Mouse (Mus musculus) fat pad, adult 2 months (tissue): ENCODE data around the gene Slc7a6os.
A peak's percentile ranks its signal among the peaks of the same experiment; 100 is the strongest.
"Not testable (repeated sequence)": the region's sequence is repeated elsewhere in the genome, so short reads cannot be mapped to it uniquely, and the experiment has no call there.

Source experiments
- DNase-seq: peaks from one replicate; pipeline ENCODE4 v3.0.0-alpha.2; 2011; ENCODE audit warnings: low read depth, low spot score; ENCODE audit errors: extremely low read depth

Slc7a6os gene

DNA sequence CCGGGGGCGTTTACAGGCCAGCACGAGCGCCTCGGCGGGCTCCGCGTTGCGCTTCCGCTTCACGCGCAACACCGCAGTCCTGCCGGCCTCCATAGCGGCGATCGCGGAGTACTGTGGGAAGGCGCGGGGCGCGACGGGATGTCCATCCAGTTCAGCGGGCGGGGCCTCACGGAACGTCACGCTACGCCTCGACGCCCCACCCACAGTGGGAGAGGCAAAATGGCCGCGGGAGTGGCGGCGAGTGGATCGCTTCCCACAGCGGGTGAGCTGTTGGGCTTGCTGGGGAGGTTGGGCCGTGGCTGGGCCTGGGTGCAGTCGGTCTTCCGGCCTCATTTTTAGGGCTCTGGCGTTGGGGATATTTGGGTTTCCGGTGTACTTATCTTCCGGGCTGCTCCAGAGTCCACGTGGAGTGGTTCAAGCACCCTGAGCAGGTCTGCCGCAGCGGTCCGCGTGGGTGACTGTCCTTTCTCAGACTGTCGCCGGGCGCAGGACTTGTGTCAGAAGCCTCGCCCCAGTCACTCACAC, at the start of gene Slc7a6os, which contains the start of gene Prmt7:
Gene Slc7a6os, minus strand, starts transcription at position 115 of the 525 bp plus-strand sequence.
Gene Prmt7, plus strand, starts transcription at position 116 of the 525 bp plus-strand sequence.
- DNase-seq, result no peak

DNA sequence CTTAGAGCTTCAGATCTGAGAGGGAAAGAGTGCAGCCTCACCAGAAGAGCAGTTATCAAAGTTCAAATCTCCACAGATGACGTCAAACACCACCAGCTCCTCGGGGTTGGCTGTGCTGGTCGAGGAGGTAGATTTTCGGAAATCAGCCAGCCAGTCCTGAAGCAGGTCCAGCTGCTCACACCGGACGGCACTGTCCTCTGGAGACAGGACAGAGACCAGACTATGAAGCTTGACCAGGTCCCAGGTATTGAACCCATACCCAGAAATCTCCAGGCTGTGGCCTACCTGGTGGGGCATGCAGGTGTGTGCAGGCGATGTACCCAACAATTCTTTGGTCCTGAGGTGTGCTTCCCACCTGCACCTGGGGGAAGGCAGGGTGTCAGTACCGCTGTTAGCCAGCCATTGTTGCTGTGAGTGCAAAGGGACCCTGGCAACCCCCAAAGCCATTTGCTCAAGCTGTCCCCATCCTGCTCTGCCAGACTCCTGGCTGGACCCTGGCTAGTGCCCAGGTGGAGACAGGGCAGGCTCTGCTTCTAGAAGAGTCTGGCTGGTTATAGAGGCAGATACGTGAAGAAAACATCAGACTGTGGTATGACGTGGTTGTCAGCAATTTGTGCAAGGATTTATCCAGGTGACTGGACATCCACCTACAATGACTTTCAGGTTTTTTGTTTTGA, 49.0 kb upstream of the Slc7a6os start:
- DNase-seq, result no peak

DNA sequence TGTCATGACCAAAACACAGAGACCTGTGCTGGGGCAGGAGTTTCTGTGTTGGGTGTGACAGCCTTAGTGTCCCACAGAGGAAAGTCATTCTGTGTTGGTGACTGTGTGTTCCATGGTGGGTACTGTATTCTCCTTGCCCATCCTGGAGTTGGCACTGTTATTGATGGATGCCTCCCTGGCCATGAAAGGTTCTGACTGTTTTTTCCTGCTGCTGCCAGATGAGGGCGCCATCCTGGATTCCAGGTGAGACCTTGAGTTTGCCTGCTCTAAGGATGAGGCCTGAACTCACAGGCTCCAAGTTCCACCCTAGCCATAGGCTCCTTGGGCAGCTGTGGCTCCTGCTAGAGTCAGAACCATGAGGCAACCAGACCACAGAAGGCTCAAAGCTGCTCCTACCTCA, 47.4 kb upstream of the Slc7a6os start:
- DNase-seq, result no peak

DNA sequence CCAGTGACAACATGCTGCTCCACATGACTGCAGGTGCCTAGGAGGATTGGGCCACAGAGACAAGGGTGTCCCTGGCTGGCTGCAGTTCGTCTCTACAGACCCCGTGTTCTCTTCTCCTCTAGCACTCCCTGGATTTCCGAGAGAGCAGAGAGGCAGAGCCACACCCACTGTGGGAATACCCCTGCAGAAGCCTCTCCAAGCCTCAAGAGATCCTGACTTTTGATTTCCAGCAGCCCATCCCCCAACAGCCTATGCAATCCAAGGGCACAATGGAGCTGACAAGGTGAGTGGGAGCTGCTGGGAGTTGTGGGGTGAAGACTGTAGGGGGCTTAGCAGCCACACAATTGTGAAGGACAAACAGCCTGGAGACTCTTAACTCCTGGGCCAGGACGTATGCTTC, 39.5 kb upstream of the Slc7a6os start:
- no peak for DNase-seq

DNA sequence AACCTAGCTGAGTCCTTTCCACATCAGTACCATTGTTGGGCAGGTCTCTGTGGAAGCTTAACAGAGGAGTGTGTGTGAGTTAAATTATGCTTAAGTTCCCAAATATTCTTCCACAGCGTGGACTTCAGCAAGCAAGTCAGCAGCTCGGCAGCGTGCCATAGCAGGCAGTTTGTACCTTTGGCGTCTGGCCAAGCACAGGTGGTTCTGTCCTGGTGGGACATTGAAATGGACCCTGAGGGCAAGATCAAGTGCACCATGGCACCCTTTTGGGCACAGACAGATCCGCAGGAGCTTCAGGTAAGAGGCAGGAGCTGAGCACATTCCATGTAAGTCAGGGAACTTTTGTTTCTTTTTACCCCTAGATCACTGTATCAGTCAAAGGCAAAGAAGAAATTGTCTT, 26.4 kb upstream of the Slc7a6os start:
- no peak for DNase-seq

DNA sequence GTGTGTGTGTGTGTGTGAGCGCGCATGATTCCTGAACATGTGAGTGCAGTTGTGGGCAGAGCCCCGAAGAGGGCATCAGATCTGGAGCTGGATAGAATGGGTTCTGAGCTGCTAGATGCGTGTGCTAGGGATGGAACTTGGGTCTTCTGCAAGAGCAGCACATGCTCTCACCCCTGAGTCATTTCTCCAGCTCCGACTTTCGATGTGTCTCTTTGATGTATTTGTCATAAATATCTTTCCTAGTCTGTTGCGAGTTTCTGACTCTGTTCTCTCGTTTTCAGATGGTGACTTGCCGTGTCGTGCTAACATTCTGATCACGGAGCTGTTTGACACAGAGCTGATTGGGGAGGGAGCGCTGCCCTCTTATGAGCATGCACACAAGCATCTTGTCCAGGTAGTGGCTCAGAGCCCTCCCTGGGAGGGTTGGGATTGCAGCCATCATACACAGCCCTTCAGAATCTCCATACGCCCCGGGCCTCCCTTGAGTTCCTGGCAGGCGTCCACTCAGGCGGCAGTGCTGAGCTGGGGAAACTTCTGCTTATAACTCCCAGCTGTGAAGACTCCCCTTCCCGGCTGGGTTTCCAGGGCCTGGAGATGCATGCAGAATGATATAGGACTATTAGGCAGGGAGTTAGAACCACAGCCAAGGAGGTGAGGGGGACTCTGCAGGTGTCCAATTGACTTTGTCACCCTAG, 24.0 kb upstream of the Slc7a6os start:
- DNase-seq, result no peak

DNA sequence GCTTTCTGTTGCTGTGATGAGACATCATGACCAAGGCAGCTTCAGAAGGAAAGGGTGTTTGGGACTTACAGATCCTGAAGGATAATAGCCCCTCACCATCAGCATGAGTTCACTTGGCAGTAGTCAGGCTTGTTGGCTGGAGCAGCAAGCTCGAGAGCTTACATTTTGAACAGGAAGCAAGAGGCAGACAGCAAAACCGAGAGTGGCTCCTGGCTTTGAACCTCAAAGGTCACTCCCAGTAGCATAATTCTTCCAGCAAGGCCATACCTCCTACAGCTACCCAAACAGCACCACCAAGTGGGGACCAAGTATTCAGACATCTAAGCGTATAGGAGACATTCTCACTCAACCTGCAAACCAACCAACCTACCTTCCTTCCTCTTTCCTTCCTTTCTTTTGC, 22.0 kb upstream of the Slc7a6os start:
- no peak for DNase-seq

DNA sequence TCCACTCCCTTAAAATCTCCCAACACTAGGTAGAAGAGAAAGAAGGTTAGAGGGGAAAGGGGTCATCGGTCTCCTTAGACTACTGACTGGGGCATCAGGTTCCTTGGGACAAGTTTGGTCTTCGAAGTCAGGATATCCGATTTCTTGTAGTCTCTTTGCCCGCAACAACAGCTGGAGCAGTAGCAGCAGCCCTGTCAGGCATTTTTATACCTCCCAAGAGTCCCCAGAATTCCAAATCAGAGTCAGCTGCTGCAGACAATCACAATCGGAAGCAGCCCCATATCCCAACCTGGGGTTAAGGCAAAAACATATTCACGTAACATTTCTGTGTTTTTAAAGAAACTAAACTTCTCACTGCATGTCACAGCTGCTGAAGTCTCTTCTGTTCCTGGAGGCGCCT, 20.8 kb upstream of the Slc7a6os start:
- DNase-seq, result no peak

DNA sequence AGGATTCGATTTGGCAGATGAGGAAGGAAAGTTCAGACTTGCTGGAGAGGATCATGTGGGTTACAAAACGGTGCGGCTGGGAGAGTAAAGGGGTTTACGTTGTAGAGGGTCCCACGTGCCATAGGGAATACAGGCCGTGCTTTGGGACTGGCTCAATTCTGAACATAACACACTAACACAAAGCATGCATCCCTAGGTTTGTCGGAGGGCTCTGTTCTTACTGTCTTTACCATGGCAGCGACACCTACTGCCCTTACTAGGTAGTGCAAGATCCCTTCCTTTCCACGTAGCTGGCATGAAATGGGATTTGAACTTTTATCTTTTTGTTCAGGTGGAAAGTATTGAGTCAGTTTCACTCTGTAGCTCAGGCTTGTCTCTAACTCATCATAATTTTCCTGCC, 15.9 kb upstream of the Slc7a6os start:
- no peak for DNase-seq

DNA sequence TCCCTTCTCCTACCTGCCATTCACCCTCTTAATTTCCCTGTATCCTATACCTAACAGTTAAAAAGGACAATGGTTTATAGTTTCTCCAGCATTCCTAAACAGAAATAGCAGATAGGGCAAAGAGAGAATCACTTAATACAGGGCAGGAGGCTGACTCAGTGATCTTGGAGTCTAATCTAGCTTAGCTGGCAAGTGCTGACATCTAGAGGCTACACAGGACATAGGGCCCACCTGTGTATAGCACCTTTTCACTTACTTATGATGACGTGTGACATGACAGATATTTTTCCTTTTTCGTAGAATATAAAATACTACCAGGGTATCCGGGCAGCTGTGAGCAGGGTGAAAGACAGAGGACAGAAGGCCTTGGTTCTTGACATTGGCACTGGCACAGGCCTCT, 8.9 kb upstream of the Slc7a6os start:
- DNase-seq, result no peak

DNA sequence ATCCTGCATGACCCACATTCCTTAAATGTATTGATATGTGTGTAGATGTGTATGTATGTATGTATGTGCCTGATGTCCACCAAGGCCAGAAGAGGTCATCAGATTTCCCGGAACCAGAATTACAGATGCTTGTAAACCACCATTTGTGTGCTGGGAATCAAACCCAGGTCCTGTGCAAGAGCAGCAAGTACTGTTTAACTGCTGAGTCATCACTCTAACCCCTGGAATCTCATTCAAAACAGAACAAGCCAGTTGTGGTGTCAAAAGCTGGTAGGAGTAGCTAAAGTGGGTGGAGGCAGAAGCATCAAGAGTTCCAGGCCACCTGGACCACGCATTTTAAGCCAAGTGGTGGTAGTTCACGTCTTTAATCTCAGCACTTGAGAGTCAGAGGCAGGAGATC, 3.2 kb upstream of the Slc7a6os start:
- no peak for DNase-seq

DNA sequence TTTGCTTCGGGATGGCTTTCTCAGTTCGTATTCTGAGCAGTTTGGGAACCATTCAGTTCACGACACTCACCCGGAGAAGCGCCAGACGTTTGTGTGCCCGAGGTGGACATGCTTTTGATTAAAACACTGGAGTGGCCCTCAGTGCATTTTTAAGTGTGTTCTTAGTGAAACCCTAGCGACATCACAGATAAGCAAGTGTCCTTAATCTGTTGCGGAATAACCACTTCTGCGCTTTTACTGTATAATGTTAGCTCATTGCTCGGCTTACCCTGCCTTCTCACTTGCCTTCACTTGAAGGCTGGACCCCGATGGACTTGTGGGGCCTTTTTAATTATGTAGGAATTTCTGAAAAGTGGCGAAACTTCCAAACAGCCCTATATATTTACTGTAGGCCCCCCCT, 686 bp upstream of the Slc7a6os start:
- DNase-seq, result no peak

DNA sequence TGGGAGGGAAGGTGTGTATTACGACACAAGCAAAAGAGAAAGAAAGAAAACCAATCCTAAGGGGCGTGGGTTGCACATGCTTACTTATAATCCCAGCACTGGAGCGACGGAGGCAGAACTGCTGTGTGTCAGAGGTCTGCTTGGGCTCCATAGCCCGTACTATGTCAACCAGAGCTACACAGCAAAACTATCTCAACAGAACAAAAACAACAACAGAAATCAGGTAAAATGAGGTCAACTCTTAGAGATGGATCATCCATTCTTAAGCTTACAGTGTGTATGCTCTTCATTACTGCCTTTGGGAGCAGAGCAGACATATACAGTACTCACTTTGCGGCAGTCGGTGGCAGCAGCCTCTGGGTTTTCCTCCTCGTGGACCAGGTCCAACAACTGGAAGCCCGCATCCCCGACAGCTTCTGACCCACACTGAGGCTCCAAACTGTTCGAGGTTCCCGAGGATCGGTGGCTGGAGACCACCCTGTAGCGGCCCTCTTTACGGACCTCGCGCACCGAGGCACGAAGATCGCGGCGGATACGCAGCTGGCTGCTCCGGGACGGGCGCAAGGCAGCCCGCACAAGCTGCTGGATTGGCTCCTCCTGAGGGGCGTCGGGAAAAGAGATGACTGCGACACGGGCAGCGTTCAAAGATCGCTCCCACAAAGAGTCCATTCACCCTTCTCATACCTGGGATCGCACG, 552 bp downstream of the Slc7a6os start:
- no peak for DNase-seq

DNA sequence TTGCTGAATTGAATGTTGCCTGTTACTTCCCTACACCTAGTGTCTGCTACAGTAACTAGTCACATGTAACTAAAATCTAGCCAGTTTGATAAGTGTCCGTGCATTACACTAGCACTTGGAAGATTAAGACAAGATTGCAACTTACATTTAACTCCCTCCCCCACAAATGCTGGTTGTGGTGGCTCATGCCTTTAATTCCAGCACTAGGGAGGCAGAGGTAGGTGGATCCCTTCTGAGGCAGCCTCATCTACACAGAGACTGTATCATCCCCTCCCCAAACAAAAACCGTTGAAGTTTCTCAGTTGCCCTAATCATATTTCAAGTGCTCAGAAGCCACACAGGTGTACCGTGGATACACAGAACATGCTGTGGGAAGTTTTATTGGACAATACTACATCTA, 11.1 kb downstream of the Slc7a6os start:
- not testable (repeated sequence) for DNase-seq

DNA sequence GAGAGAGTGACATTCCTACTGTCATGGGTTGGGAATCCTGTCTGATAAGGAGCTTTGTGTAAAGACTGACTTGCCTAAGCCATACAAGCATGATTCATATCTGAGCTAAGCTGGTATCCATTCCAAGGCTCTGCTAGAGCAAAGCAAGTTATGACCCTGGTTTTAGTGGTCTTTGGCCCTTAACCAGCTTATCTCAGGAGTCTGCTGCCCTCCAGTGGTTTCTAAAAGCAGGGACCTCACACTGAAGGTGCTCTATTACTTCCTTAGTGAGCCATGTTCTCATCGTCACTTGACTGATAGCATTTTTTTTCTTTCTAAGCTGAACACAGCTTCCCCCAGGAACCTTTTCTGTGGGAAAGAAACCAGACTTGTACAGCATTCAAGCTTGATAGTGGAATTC, 12.0 kb downstream of the Slc7a6os start:
- no peak for DNase-seq

DNA sequence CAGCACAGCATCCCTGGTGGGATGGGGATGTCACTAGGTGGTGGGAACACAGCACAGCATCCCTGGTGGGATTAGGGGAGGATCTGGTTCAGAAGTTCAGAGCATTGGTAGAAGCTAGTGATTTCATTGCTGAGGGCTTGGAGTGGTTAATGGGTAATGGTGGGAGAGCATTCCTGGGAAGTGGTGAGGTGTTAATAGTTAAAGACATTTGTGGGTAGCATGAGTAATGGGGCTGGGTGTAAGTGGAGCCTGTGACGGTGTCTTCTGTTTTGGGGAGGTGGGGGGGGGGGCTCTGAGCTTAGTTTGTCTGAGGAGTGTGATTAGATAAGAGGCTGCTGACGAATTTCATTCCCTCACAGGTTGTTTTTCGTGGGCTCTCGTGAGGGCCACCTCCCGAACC, 16.7 kb downstream of the Slc7a6os start:
- DNase-seq, result no peak

DNA sequence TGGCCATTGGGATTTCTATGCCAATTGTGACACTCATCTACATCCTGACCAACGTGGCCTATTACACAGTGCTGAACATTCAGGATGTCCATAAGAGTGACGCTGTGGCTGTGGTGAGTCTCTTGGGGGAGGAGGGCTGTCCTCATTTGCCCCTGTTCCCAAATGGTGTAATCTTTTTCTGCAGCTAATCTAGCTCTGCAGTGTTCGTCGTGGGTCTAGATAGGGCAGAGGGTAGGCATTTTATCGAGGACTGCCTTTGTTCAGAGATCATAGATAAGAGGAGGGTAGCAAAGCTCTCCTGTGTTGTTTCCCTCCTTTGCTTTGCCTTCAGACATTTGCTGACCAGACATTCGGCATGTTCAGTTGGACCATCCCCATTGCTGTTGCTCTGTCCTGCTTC, 17.6 kb downstream of the Slc7a6os start:
- no peak for DNase-seq

DNA sequence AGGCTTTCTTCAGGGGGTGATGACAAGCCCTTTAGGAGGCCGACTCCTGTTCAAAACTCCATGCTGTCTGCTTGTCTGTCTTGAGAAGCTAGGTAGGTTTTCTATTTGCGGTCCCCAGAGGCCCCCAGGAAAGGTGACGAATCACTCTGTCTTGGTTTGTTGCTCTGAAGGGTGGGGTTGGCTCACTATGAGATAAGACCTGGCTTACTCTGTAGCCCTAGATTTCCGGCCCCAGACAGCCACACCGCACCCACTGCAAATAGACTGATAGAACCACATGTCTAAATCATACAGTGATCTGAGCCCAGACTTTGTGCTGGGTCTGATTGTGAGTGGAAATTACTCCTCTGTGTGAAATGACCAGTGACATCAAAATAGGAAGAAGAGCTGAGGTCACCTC, 19.1 kb downstream of the Slc7a6os start:
- no peak for DNase-seq

DNA sequence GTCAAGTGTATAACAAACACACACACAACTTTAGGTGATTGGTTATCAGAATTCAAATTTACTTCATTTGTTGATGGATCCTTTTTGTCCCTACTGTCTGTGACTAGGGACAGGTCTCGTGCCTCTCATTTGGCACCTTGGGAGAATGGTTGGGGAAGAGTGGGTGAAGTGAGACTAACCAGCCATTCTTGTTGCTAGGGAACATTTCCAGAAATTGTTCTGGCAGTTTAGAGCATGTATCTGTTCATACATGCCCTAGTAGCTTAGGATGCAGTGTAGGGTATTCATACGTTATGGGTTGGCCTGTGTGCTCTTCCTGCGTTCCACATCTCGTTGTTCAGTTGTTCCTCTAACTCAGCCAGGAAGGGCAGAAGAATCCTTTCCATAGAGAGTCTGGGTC, 21.6 kb downstream of the Slc7a6os start:
- DNase-seq, result peak; percentile 59

DNA sequence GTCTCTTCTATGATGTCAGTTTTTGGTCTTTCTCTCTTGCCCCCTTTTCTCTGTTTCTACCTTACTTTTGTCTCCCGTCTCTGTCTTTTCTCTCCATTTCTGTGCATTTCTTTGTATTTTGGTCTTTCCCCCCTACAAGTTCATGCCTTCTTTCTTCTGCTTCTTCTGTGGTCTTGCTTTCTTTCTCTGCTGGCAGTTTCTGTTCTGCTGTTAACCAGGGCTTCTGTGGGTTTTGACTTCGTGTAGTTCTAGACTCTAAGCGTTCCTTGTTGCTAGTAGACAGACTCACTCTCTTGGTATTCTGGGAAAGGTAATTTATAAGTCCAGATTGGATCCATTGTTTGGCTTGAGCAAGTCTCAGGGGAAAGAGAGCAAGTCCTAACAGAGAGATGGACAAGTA, 24.3 kb downstream of the Slc7a6os start:
- DNase-seq, result no peak

DNA sequence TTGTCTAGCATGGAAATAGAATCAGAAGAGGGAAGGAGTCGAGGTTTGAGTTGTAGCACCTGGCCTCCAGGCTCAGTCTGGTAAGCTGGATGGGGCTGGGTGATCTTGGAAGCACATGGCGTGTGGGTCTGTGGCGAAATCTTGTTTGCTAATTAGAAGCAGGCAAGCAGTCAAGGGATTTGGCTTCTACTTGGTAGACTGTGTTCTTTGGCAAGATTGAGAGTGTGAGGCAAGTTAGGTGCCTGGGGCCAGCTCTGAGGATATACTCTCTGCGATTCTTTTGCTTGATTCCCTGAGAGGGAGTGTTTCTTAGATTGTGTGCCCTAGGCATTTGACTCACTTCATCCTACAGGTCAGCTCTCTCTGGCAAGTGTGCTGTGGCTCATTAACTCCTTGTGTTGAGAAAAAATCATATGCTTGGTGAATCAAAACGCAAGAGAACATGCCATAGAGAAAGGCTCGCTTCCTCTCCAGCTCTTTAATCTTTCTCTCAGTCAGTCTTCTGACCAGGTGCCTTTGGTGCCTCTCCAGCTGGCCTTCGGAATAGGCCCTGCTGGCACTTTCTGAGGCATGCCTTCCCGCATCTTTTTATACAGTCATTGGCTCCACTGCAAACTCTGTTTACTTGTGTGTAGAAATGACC, 25.0 kb downstream of the Slc7a6os start:
- peak; percentile 99 for DNase-seq
